Mouse (Mus musculus) kidney, postnatal 14 days (tissue): ENCODE results near the gene Oip5.
"Not testable (repeated sequence)": the region's sequence is repeated elsewhere in the genome, so short reads cannot be mapped to it uniquely, and the experiment has no call there.

ENCODE experiments used
- DNase-seq: peaks from one replicate; pipeline ENCODE4 v3.0.0; 2022; ENCODE audit warnings: mixed read lengths

Oip5 gene

GRCm38 (mm10) chr2:119618199-119618982 is at the start of gene Oip5, which contains the start of gene Nusap1:
TSS of gene Oip5 (minus strand) at chr2:119618469.
TSS of gene Nusap1 (plus strand) at chr2:119618298.
- peak; percentile 96 for DNase-seq

GRCm38 (mm10) chr2:119665744-119666143 is 47.5 kb upstream of the Oip5 start:
- not testable (repeated sequence) for DNase-seq

- peak; percentile 86 for DNase-seq
These were observed 44.2 kb upstream of the Oip5 start, which contains the start of gene Ndufaf1 for GRCm38 (mm10) chr2:119662220-119663182. TSS of gene Ndufaf1 (minus strand) at chr2:119662827.

- no peak for DNase-seq
These were observed 26.0 kb upstream of the Oip5 start for GRCm38 (mm10) chr2:119644254-119644653.

- DNase-seq: no peak
These were observed 23.1 kb upstream of the Oip5 start for GRCm38 (mm10) chr2:119641214-119641912.

GRCm38 (mm10) chr2:119636781-119637180 is 18.5 kb upstream of the Oip5 start:
- no peak for DNase-seq

- DNase-seq: no peak
These were observed 3.0 kb upstream of the Oip5 start for GRCm38 (mm10) chr2:119621302-119621701.

- DNase-seq: not testable (repeated sequence)
These were observed 733 bp upstream of the Oip5 start for GRCm38 (mm10) chr2:119619002-119619401.

- DNase-seq: no peak
These were observed 449 bp downstream of the Oip5 start for GRCm38 (mm10) chr2:119617841-119618198.

- DNase-seq: no peak
These were observed 11.2 kb downstream of the Oip5 start for GRCm38 (mm10) chr2:119607023-119607422.

- DNase-seq: no peak
These were observed 12.8 kb downstream of the Oip5 start for GRCm38 (mm10) chr2:119605361-119605973.

GRCm38 (mm10) chr2:119603909-119604308 is 14.4 kb downstream of the Oip5 start:
- no peak for DNase-seq

- peak; percentile 27 for DNase-seq
These were observed 15.8 kb downstream of the Oip5 start for GRCm38 (mm10) chr2:119602488-119602887.

- not testable (repeated sequence) for DNase-seq
These were observed 16.7 kb downstream of the Oip5 start for GRCm38 (mm10) chr2:119601575-119601974.

- DNase-seq: no peak
These were observed 17.2 kb downstream of the Oip5 start for GRCm38 (mm10) chr2:119601027-119601426.

- peak; percentile 23 for DNase-seq
These were observed 21.4 kb downstream of the Oip5 start for GRCm38 (mm10) chr2:119596781-119597330.

- no peak for DNase-seq
These were observed 23.0 kb downstream of the Oip5 start for GRCm38 (mm10) chr2:119595308-119595707.

- peak; percentile 99 for DNase-seq
These were observed 23.9 kb downstream of the Oip5 start for GRCm38 (mm10) chr2:119594113-119594981.

GRCm38 (mm10) chr2:119593765-119594112 is 24.5 kb downstream of the Oip5 start:
- no peak for DNase-seq

GRCm38 (mm10) chr2:119591247-119591646 is 27.0 kb downstream of the Oip5 start:
- DNase-seq: no peak

- peak; percentile 73 for DNase-seq
These were observed 30.9 kb downstream of the Oip5 start for GRCm38 (mm10) chr2:119587383-119587782.
